Mouse (Mus musculus): ENCODE data around the gene Dohh. TPM values are rescaled to one million over a fixed set of nuclear protein-coding genes. Genes with fewer than 3 reads are reported as not detected.

Dohh gene
- total RNA-seq, 2 experiments from 2014 or later: 82.4 to 88.6 TPM

GRCm38 (mm10) chr10:81378553-81379182, 5.6 kb upstream of the Dohh start:
- DNase-seq (ENCODE audit: low spot score in 2 of 2): peak; percentile 100
- intact Hi-C loops (cut with DNase I): no loop called here

DNA sequence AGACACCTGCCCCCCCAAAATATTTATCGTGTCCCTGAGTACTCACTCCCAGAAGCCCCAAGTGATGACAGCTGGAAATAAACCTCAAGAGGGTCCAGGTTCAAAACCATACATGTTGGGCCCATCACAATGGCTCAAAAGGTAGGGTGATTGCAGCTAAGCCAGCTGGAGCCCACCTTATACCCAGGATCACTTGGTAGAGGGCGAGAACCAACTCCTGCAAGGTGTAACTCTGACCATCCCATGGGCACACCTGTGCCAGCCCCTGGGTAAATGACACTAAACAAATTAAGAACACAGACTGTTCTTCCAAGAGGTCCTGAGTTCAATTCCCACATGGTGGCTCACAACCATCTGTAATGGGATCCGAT, 5.1 kb upstream of the Dohh start:
- DNase-seq (ENCODE audit: low spot score in 2 of 2): no peak
- intact Hi-C loops (cut with DNase I): no loop called here

DNA sequence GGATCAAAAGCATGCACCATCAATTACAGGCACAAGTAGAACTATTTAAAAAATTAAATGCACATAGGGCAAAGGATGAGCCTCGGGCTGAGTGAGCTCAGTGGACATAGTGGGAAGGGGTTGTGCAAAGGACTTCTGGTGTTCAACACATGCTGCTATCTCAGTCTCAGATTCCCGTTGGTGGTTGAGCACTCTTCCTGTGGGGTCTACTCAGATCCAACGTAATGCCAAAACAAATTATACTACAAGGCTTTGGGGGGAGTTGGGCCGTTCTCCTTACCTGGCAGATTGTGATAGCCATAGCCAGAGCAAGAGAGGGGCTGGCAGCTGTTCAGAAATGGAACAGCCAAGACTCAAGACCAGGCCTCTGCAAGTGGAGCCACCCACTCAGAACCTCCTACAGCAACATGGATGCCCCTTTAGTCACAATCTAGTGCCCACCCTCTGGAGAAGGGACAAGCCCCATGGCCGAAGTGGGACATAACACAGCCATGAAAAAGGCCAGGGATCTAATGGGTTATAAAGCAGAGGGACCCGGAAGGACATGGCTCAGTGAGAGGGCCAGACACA, 4.3 kb upstream of the Dohh start:
- intact Hi-C loops (cut with DNase I): no loop called here
- DNase-seq (ENCODE audit: low spot score in 2 of 2): no peak

DNA sequence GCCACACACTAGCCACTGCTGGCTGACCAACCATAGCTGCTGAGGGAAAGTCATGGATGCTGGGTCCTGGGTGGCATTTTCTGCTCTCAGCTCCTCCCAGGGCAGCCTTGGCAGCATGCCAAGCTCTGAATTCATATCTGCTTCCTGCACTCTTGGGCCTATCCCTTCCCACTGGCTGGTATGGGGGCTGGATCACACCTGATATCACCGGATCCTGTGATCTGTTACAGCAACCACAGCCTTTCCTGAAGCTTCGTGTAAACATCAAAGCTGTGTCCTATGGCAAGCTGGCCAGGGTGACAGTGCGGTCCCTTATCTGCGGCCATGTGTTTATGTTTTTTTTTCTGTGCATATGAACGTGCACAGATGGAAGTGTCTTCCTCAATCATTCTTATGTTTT, 2.2 kb upstream of the Dohh start:
- intact Hi-C loops (cut with DNase I): no loop called here

GRCm38 (mm10) chr10:81384605-81384982, 366 bp downstream of the Dohh start:
- no peak for DNase-seq (ENCODE audit: low spot score in 2 of 2)
- intact Hi-C loops (cut with DNase I): no loop called here

More for the DNA sequence above, 2.2 kb upstream of the Dohh start:
- DNase-seq (ENCODE audit: low spot score in 2 of 2): no peak

- no peak for DNase-seq (ENCODE audit: low spot score in 2 of 2)
- intact Hi-C loops (cut with DNase I): no loop called here
These were observed 1.5 kb downstream of the Dohh start for GRCm38 (mm10) chr10:81385603-81386306.

- intact Hi-C loops (cut with DNase I): no loop called here
- DNase-seq (ENCODE audit: low spot score in 2 of 2): no peak
These were observed 3.5 kb downstream of the Dohh start for GRCm38 (mm10) chr10:81387716-81388115.

DNA sequence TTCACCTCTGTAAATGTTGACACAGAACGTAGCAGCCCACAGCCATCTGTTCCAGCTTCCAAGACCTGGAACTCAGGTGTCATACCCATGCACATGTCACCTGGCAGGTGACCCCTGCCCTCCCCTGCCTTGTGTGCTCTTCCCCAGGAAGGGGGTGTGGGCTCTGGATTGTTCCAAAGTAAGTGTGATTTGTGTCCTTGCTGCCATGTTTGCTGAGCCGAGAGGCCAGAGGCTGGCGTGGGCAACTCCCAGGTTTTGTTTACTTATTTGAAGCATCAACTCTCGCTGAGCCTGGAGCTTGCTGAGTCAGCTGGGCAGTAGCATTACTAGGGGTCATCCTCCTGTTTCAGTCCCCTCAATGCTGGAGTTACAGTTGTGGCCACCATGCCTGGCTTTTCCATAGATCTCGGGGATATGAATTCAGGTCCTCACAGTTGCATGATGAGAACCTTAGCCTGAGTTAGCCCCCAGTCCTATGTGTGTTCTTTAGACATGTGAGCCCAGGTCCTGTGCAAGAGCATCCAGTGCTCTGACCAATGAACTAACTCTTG, 4.4 kb downstream of the Dohh start, which contains the start of gene Gm48552:
TSS of gene Gm48552 (plus strand) at position 501 of the 551 bp plus-strand sequence.
- intact Hi-C loops (cut with DNase I): no loop called here
- no peak for DNase-seq (ENCODE audit: low spot score in 2 of 2)

GRCm38 (mm10) chr10:81389373-81389772, 5.1 kb downstream of the Dohh start:
- intact Hi-C loops (cut with DNase I): no loop called here
- DNase-seq (ENCODE audit: low spot score in 2 of 2): no peak

DNA sequence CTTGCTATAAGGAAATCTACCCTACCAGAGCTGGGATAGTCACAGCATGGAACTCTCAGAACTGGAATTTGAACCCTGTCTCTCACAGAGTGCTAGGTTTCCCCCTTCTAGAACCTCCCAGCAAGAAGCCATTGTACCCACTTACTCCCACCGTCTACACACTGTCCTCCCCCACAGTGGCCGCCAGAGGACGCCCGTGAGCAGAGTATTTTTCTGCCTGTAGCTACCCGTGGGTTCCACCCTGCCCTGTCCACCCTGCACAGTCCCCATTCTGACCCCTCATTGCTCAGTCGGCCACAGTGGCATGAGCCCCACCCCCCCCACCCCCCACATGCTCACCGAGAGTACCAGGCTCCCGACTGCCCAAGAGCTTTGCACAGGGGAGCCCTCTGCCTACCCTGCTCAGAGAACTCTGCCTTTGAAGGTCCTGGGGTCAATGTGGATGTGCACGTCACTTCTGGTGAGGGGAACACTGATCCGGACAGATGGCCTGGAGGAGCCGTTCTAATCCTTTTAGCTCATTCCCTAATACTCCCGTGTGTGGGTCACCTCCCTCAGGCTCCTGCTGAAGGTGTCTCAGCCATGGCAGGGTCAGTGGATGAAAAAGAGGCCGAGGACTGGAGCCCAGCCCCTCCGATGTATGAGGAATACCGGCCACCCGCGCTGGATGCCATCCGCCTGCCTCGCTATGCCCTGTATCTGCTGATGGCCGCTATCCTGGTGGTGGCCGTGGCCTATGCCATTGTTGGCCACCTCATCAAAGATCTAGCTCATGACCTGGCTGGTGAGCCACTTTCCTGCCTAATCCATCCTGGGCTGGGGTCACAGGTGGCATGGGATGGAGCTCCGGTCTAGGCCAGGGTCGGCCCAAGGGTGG, 5.8 kb downstream of the Dohh start:
- DNase-seq (ENCODE audit: low spot score in 2 of 2): peak; percentile 71 to 77
- intact Hi-C loops (cut with DNase I): loop anchor here (10.0 kb wide), 1 partner anchor 165 kb away; the partner anchor contains the start of gene Aes

- intact Hi-C loops (cut with DNase I): loop anchor here (10.0 kb wide), 1 partner anchor 164 kb away; the partner anchor contains the start of gene Aes
- no peak for DNase-seq (ENCODE audit: low spot score in 2 of 2)
These were observed 6.4 kb downstream of the Dohh start for GRCm38 (mm10) chr10:81390678-81390965.

DNA sequence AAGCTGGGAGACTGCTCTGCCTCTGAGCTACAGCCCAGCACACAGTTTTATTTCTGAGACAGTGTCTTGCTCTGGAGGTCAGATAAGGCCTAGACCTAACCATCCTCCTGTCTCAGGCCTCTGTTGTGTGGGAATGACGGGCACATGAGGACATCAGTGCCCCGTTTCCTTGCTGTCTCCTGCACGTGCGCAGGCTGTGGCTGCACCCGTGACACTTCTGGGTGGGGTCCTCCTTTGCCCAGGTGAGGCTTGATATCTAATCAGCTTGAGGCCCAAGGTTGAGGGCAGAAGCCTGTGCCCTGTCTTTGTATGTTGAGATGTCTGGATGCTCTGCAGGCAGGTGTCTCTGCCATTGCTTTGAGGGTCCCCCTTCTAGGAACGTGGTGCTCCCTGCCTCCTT, 8.0 kb downstream of the Dohh start:
- no peak for DNase-seq (ENCODE audit: low spot score in 2 of 2)
- intact Hi-C loops (cut with DNase I): loop anchor here (10.0 kb wide), 1 partner anchor 163 kb away; the partner anchor contains the start of gene Aes

DNA sequence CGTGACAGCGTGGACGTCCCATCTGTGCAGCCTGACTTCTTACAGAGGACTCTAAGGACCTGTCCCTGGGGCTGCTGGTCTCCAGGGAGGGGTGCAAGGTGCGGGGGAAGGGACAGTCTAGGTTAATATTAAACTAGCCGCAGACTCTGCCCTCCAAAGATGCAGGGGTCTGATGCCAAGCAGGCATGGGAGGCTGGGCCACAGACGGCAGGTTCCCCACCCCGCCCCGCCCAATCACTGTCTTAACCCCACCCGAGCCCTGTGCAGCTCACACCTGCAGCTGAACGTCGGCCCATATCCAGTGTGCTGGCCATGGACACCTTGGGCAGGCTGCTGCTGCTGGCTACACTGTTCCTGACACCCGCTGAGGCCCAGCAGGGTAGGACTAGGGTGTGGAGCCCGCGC, 8.6 kb downstream of the Dohh start, which contains the start of gene Smim24:
TSS of gene Smim24 (plus strand) at position 271 of the 405 bp plus-strand sequence.
- no peak for DNase-seq (ENCODE audit: low spot score in 2 of 2)
- intact Hi-C loops (cut with DNase I): loop anchor here (10.0 kb wide), 1 partner anchor 162 kb away; the partner anchor contains the start of gene Aes

DNA sequence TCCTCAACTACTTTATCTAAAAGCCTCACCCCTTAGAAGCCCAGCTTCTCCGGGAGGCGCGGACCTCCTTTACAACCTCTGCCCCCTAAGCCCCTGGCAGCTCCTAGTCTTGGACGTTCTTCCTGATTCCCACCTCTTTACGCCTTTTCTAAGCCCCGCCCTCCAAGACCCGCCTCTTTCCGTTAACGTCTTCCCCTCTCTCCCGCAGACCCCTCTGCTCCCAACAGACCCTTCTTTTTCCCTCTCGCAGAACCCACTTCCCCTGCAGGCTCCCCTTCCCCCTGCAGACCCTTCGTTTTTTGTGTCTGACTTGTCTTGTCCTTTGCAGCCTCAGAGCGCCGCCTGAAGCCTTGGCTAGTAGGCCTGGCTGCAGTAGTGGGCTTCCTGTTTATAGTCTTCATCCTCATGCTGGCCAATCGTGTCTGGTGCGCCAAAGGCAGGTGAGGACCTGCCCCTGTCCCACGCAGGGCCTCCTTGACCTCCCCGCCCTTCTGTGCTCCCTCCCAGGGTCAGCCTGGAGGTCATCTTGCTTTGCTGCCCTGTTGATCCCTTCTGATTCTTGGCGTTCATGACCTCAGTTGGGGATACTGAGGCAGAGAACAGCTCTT, 9.3 kb downstream of the Dohh start:
- intact Hi-C loops (cut with DNase I): loop anchor here (2.0 to 10.0 kb wide), 2 partner anchors 57 to 161 kb away; partner anchors contain the start of gene Aes
- no peak for DNase-seq (ENCODE audit: low spot score in 2 of 2)

DNA sequence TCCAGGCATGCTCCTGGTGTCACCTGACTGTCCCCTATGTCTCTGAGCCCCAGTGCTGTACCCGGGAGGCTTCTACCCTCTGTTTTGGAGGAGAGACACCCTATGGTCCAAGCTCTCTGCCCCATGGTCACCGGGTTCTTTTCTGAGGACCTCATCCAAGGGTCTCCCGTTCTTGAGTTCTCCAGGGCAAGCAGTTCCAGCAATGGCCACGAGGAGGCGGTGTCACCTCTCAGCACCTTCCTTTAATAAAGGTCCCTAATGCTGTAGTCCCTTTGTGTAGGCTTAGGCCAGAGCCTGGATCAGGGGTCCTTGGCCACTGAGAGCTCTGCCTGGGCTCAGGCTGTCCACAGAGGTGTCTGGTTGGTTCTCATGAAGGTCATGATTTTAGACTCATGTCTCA, 10.9 kb downstream of the Dohh start:
- DNase-seq (ENCODE audit: low spot score in 2 of 2): peak; percentile 55 to 74
- intact Hi-C loops (cut with DNase I): loop anchor here (2.0 to 10.0 kb wide), 2 partner anchors 56 to 160 kb away; partner anchors contain the start of gene Aes

DNA sequence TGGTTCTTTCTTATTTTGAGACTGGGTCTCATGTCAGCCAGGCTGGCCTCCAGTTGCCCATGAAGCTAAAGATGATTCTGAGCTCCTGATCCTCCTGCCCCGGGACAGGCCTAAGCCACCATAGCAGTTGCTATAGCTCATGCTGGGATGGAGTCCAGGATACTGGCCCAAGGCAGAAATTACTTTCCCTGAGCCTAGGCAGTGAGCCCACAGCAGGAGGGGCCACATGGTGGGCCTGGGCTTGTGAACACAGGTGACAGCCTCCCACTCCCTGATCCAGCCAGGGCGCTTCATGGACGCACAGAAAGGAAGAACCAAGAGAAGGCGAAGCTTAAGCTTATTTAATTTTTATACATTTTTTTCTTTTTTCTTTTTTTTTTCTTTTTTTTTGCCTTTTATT, 11.6 kb downstream of the Dohh start:
- intact Hi-C loops (cut with DNase I): loop anchor here (2.0 to 10.0 kb wide), 2 partner anchors 55 to 159 kb away; partner anchors contain the start of gene Aes
- DNase-seq (ENCODE audit: low spot score in 2 of 2): no peak

DNA sequence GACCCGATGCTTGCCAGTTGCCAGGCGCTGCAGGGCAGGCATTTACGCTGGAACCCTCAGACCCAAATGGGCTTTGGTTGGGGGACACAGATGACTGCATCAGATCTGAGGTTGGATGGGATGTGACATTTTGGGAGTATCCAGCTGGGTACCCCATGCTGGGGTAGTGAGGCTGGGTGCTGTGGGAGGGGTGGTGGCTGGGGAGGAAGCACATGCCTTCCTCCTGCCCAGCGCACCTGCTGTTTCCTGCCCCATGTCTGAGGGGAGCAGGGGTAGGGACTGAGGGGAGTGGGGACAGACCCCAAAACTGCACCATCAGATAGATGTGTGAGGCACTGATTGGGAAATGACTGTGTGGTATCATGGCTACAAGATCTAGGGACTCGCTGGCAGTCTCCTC, 12.5 kb downstream of the Dohh start:
- intact Hi-C loops (cut with DNase I): loop anchor here (10.0 kb wide), 1 partner anchor 158 kb away; the partner anchor contains the start of gene Aes
- no peak for DNase-seq (ENCODE audit: low spot score in 2 of 2)

DNA sequence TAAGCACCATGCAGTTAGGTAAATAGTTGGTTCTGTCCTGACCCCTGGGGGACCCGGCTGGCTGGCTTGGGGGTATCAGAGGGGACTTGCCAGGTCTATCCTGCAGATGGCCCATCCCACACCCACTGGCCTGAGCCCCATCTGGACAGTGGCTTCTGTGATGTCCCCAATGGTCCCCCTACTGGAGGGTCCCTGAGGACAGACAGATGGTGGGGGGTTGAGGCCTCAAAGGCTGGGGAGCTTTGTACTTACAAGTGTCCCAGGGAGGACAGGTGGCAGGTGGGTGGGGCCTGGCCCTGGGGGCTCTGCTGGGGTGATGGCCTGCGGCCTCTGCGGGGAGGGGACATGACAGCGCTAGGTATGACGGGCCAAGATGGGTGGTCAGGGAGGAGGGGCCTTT, 15.1 kb downstream of the Dohh start:
- no peak for DNase-seq (ENCODE audit: low spot score in 2 of 2)
- intact Hi-C loops (cut with DNase I): loop anchor here (10.0 kb wide), 1 partner anchor 156 kb away; the partner anchor contains the start of gene Aes

All from left cerebral cortex, postnatal 14 days (tissue).